Mouse (Mus musculus) olfactory bulb, adult 2 months (tissue): Measurements from ENCODE around the gene Rbfox2.

Experiments
- CTCF ChIP-seq: fragments of 200-500 bp; IDR thresholded peaks from 2 replicates; pipeline ENCODE4 v1.5.1; 2012; ENCODE audit warnings: low read depth, mild to moderate bottlenecking, low read length, moderate library complexity; ENCODE audit not compliant: insufficient read depth
- POLR2A ChIP-seq: fragments of 200-500 bp; IDR thresholded peaks from 2 replicates; pipeline ENCODE4 v1.6.1; 2012; ENCODE audit warnings: mild to moderate bottlenecking, low read depth, low read length, moderate library complexity; ENCODE audit not compliant: insufficient read depth

DNA sequence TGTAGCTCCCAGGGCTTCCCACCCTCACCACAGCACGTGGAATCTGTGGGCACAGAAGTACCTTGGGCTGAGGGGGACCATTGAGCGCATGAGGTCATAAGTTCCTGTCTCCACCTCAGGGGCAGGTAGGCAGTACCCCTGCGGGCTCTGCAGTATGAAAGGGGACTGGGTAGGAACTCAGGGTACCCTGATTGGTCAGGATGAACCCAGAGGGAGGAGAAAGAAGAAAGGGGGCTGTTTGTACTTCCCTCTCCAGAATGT lies 250.1 kb downstream of the Rbfox2 start:
- no peak for TF ChIP-seq CTCF
- TF ChIP-seq POLR2A, result no peak
